Mouse (Mus musculus): Measurements from ENCODE around the gene P2rx3.

The P2rx3 gene

DNA sequence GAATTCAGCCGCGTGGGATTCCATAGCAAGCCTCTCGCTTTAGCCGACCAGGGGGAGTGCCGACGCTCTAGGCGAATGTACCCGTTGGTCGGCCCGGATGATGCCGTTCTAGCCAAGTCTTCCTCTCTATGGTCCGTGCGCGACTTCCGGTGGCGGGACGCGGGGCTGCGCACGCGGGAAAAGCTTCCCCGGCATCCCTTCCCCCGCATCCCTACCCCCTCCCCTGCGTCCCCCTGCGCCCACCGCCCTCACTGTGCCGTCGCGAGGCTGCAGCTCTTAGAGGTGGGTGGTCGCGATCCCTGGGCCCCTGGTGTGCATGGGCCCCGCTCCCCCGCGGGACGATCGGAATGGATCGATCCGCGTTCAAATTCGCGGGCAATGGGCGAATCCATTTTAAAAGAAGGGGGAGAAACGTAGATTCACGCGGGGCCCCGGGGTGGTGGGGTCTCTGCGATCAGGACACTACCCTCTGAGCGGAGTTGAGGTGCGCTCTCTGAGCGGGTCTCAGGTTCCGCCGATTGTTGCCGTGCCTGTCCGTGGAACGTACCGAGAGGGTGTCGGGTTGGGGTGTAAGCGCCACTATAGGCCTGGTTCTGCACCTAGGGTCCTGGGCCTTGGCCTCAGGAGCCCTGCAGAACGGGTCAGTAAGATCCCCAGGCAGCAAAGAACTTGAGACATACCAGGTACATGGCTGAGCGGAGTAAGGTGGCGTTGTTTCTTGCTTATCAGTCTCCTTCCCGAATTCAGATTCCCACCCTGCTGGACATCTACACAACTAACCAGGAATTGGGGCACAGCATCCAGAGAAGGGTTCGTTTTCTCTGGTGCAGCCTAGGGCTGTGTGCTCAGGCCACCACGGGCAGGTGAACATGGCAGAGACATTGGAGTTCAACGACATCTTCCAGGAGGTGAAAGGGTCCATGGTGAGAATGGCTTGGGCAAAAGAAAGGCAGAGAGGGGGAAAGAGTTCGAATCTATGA is at the start of gene P2rx3, which contains the start of gene Ssrp1:
Gene P2rx3, minus strand, starts transcription at position 416 of the 980 bp plus-strand sequence.
Gene Ssrp1, plus strand, starts transcription at position 188 of the 980 bp plus-strand sequence.
- peak; percentile 95 for DNase-seq (ENCODE audit: low read depth, low spot score)

DNA sequence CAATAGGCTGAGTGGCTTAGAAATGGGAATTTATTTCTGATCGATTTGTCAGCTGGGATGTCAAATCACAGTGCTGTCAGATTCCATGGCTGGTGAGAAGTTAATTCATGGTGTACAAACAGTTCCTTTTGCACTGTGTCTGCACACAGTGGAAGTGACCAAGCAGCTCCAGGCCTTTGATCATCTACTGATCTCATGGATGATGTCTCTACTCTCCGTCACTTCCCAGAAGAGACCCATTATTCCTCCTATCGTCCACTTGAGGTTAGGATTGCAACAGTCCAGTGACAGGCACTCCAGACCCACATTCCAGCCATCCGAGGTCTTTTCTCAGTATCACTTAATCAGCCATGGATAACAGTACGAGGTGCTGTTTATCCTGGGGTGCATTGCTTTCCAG is 36.5 kb upstream of the P2rx3 start:
- DNase-seq (ENCODE audit: low read depth, low spot score), result no peak

DNA sequence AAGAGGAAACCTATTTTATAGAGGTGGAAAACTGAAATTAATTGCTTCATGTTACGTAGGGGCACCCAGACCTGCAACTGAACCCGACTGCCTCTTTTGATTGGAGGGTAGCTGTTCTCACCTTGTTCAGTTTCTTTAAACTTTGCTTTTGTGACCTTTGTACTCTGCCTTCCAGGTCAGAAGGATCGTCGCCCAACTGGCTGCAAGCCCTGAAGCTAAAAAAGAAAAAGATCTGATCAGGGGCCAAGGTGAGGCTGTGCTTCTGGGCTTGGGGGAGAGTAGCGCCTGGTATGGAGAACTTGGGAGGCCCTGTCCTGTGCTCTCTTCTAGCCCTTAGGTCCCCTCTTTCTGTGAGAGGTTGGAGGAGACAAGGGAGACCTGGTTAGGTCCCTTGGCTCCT is 34.7 kb upstream of the P2rx3 start:
- DNase-seq (ENCODE audit: low read depth, low spot score), result no peak

DNA sequence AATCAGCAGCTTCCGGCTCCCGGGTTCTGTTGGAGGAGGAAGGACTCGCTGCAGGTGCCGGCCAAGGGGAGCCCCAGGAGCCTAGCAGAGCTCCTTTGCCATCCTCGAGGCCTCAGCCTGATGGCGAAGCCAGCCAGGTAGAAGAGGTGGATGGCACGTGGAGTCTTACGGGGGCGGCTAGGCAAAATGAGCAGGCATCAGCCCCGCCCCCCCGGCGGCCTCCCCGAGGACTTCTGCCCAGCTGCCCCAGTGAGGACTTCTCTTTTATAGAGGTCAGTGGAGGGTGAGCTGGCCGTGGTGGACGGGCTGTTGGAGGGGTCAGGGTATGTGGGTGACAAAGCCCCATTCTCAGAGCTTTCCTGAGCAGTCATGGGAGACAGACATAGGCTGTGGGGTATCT is 32.8 kb upstream of the P2rx3 start:
- DNase-seq (ENCODE audit: low read depth, low spot score), result no peak

DNA sequence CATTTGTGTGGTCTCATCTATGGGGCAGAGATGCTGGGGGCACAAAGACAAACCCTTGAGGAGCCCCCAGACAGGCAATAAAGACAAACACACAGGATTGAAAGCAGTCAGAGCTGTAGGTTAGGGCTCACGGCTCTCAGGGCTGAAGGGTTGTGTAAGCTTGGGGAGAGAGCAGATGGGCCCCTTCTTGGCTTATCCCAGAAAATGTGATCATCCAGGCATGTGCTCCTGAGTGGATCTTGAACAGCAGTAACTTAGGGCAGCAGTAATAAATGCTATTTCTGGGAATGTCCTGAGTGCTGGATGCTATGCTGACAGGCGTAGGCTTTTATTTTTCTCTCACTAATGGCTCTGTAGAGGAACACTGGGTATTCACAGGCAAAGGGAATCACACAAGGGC is 31.4 kb upstream of the P2rx3 start:
- DNase-seq (ENCODE audit: low read depth, low spot score), result no peak

DNA sequence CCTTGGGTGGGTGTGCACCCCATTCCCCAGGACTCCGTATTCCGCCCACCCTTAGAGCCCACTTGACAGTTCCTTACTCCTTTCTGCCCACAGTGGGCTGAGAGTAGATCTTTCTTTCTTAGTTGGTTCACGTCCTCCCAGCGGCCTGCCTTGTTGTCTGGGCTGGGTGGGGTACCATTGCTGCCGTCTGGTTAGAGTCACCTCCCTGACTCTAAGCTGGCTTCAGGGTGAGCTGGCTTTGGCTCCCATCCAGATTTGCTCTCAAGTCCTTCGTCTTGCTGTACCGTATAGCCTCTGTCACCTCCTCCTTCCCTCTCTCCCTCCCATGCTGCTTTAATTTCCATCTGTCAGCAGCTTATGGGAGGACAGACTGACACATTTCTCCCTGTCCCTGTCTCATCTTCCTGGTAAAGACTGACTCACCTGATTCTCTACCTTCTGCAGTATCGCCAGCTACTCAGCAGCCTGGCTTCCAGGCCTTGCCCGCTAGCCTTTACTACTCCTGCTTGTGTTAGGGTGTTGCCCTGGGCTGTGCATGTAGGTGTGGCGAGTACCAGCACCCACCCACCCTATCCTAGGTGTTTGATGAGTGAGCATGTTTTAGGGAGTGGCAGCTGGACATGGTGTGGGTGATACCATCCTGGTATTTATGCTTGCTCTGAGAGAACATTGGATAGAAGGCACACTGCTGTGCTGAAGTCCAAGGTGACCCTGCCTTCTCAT is 30.8 kb upstream of the P2rx3 start:
- DNase-seq (ENCODE audit: low read depth, low spot score), result no peak

DNA sequence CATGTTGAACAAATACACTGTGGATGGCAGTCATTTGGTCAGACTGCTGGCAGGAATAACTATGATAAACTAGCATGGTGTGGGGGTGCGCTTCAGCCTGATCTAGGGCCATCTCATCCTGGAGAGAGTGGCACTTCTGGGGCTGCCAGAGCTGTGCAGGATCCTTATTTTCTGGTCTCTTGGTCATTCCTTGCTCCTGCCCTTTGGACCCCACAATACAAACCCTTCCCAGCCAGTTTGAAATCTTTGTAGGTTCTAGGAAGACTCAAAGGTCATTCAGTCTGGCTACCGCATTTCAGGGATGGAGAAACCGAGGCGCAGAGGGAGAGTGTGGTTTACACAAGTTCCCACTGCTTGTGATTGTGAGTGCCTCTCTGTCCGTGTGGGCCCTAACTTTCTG is 29.7 kb upstream of the P2rx3 start:
- no peak for DNase-seq (ENCODE audit: low read depth, low spot score)

DNA sequence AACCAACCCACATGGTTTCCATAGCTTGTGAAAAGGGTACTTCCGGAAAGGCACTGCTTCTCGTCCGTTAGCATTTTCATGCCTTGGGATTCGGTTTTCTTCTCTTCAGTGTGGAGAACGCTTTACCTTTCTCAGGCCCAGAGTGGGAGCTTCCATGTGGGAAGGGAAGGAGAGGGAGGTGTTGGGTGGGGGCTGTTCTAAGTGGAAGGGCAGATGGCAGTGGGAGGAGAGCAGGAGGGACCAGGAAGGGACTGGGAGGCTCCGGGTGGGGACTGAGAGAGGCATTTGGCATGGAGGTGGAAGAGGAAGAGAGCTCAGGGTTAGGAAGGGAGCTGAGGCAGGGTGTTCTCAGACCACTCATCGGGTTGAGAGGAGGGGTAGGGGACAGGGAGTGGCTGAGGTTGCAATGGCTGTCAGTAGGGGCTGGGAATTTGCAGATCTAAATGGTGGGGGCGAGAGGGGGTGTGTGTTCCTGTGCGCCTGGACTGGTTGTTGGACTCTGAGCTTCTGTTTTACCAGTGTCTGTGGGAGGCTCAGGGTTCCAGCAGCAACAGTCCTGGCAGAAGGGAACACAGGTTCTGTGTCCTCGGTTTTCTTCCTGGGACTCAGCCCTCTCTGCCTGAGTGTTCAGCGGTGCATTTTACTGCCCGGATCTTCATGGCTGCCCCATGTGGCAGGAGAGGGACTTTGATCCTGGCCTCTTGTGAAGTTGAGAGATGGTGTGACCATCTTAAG is 28.0 kb upstream of the P2rx3 start:
- no peak for DNase-seq (ENCODE audit: low read depth, low spot score)

DNA sequence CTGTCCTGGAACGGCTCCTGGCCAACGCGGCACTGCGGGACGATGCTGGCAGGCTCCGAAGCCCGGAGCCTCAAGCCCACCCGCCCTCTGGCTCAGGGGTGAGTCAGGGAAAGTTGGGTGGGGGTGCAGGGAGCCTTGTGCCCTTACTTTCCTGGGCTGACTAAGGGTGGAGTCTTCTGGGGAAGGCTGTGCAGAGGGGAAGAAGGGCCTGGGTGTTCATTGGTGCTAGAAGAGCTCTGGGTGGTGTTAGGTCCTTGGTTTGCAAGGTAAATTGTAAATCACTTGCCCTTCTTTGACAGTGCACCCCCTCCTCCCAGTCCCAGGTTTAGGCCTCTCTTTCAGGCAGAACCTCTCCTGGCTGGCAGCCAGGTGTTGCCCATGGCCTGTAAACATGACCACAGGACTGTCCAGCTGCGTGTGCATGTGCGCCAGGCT is 23.9 kb upstream of the P2rx3 start:
- DNase-seq (ENCODE audit: low read depth, low spot score), result no peak

DNA sequence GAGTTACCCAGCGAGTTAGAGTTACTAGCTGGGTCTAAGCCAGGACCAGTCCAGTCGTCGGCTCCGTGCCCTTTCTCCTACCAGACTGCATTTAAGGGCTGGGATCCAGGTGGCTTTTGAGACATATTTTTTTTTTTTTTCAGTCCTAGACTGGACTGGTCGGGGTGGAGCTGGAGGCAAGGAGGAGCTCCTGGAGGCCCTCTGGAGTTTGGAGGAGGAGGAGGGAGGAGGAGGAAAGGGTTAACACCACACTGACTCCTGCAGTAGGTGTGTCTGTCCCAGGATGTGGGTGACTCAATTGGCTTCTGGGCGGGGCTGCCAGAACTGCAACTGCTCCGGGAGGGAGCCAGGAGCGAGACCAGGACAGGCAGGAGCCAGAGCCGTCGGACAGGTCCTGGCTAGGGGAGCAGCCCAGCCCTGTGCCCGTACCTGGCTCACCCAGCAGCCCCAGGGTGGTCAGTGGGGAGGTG is 23.4 kb upstream of the P2rx3 start:
- DNase-seq (ENCODE audit: low read depth, low spot score), result peak; percentile 39

DNA sequence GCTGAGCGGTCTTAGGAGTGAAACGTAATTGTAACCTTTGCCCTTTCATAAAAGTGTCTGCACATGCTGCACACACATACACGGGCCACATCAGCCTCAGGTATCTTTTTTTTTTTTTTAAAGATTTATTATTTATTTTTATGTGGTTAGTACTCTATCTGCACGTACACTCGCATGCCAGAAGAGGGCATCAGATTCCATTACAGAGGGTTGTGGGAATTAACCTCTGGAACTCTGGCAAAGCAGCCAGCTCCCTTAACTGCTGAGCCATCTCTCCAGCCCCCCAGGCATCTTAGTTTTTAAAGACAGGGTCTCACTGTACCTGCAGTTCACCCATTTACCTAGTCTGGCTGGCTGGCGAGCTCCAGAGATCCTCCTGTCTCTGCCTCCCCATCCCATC is 22.4 kb upstream of the P2rx3 start:
- no peak for DNase-seq (ENCODE audit: low read depth, low spot score)

DNA sequence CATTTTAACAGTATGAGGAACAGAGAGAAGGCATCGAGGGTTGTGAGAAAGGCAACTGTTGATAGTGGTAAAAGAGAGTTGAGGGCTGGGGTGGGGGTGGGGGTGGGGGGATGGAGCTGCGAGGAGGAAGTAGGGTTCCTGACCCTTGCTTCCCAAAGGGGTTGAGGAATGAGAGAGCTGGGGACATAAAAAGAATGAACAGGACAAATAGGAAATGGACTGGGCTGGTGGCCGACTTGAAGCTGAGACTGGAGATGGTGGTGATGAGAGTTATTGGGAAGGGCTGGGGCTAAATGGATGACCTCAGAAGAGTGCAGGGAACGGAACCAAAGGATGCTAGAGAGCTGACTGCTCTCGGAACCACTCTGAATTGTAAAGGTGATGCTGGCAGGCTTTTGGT is 19.4 kb upstream of the P2rx3 start:
- no peak for DNase-seq (ENCODE audit: low read depth, low spot score)

DNA sequence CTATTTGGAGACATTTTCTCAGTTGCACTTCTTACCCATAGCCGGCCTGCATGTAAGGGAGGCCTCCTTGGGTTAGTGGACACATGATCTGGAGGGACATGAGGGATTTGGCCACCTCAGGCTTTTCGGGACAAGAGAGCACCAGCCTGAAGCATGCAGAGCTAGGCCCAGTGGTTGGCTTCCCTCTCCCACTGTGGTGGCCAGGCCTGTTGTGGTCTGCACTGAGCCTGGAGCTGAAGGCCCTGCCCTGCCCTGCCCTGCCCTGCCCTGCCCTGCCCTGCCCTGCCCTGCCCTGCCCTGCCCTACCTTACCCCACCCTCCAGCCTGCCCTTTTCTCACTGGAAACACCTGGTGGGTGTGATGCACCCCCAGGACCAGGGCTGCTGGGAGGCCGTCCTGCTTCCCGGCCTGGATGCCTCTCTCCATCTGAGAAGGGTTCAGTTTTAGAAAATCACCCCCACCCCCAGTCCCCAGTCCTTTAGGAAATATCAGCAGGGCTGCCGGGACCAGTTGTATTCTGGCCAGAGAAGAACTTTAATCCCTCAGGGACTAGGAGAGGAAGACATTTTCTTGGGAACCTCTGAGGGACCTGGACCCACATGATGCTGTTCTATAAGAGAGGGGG is 16.0 kb upstream of the P2rx3 start:
- no peak for DNase-seq (ENCODE audit: low read depth, low spot score)

DNA sequence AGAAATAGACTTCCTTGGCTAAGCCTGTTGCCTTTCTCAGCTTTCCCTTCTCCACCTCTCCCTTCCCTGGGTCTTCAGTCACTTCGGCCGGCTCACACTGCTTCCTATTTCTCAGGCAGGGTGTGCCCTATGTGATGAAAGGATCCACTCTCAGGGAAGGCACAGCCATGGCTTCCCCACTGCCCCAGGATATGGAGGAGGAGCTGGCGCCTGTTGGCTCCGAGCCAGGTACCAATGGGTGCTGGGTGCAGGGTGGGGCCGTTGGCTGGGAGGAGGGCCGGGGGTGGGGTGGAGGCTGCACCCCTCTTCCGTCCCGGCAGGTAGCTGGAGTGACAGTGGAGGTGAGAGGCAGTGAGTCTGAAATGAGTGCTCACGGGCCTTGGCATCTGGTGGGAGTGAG is 13.5 kb upstream of the P2rx3 start:
- DNase-seq (ENCODE audit: low read depth, low spot score), result no peak

DNA sequence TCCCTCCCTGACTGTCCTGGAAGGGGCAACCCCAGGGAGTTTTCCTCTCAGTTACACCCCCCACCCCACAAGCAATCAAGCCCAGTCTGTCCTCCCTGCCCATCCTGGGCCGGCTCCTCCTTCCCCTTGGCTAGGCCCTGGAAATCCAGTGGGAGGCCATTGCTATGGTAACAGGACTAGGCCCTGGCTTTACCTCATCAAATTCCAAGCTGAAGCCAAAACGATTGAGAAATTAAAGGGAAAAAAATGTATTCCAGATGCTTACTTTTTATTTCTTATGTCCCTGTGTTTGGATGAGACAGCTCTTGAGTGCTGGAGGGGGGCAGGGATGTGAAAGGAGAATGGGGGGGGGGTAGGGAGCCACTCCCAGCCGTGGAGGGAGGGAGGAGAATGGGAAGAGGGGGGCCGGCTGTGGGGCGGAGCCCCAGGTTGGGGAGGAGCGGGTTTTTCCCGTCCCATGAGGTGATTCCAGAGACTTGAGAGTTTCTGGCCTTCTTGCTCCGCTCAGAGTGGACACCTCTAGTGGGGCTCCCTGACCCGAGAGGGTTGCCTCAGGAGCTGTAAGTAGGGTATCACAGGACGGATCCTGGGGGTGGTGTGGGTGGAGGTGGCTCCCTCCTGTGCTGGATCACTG is 12.9 kb upstream of the P2rx3 start:
- DNase-seq (ENCODE audit: low read depth, low spot score), result no peak

DNA sequence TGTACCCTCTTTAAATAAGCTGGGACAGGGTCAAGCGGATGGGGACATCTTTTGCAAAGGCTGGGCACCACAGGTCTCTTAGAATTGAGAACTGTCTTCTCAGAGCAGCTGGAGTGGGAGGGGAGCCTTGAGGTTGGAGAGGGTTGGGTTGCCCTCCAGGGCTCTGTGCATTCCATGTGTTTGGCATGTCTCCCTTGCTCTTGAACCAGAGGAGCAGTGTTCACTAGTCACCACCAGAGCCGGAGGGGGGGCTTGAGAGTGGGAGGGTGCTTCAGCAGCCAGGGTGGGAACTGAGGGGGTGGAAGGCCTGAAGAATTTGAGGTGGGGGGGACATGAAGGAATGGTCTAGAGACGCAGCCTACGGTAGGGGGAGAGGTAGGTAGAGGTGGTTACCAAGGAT is 12.0 kb upstream of the P2rx3 start:
- DNase-seq (ENCODE audit: low read depth, low spot score), result peak; percentile 11

DNA sequence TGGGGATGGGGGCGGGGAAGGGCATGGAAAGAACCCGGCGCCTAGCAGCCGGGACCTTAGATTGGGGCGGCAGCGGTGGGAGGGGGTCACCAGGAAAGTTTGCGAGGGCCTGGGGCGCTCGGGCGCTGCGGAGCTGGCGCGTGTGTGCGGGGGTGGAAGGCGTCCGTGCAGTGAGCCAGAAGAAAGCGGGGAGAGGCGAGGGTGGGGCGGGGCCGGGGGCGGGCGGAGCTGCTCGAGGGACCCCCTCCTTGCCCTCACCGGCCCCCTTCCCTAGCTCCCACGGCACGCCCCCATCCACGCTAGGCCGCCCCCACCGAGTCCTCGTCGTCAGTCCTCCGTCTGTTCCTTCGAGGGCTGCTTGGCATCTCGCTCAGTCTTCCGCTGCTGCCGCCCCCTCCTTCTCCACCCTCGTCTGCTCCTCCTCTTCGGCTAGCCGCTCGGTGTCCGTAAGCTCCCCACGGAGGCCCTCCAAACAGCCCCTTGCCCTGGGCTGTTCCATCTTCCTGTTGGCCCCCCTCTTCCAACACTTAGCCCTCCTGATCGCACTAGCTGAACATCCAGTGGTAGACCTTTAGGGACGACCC is 11.0 kb upstream of the P2rx3 start:
- DNase-seq (ENCODE audit: low read depth, low spot score), result peak; percentile 74

DNA sequence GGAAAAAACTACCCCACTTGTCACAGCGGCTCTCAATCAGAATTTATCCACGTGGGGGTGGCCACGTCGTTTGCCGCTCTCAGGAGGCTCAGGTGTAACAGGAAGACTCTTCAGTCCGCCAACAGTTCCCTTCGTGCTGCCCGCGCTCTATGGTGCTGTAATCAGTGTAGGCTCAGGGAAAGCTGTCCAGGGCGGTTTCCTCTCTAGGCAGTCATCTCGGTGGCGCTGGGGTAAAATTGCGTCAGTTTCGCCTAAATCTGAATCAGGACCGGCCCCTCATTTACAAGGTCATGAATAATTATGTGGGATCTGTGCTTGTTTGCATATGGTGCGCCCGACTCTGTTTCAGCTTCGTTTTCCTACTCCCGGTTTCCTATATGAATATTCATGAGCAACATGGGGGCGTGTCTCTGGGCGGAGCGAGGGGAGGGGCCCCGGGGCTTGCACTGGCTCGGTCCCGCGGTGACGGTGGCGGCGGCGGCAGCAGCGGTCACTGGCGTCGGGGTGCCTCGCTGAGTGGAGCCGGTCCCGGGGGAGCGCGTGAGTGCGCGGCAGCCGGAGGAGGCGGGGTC is 10.4 kb upstream of the P2rx3 start, which contains the start of gene Tnks1bp1:
Gene Tnks1bp1, plus strand, starts transcription at position 427 of the 572 bp plus-strand sequence.
- DNase-seq (ENCODE audit: low read depth, low spot score), result peak; percentile 95

DNA sequence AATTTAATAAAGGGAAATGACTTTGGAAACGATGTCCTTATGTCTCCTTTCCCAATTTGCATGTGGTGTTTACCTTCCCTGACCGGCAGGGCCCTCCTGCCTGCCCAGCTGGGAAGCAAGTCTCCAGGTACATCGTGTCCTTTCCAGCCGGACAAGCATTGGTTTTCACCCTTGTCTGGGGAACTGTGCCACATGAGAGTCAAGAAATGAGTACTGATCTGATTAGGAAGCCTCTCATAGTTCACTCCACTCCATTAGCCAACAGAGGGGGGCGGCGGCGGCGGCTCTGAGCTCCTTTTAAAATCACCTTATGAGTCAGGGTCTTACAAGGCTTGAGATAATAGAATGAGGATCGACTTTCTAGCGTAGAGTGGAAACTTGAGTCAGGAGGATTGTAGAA is 9.8 kb upstream of the P2rx3 start:
- no peak for DNase-seq (ENCODE audit: low read depth, low spot score)

DNA sequence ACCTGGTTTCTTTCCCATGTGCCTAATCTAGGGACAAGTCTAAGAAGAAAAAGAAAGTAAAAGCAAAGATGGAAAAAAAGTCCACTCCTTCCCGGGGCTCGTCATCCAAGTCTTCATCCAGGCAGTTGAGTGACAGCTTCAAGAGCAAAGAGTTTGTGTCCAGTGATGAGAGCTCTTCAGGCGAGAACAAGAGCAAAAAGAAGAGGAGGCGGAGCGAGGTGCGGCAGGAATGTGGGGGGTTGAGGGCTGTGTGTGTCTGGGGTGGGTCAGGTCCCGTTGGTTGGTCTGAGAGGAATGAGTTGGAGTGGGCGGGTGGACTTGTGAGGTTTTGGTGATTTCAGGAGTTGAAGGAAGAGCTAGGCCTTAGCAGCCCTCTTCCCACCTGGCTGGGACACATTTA is 9.0 kb upstream of the P2rx3 start:
- no peak for DNase-seq (ENCODE audit: low read depth, low spot score)

All from CD4-positive helper T cell, adult 2 months (primary cell).